Mouse (Mus musculus) urinary bladder, postnatal 10 days (tissue): ENCODE measurements around the gene Mcm2.

Experiments used
- DNase-seq: peaks from one replicate; pipeline ENCODE4 v3.0.0; 2022; ENCODE audit warnings: low spot score

Mcm2 gene

DNA sequence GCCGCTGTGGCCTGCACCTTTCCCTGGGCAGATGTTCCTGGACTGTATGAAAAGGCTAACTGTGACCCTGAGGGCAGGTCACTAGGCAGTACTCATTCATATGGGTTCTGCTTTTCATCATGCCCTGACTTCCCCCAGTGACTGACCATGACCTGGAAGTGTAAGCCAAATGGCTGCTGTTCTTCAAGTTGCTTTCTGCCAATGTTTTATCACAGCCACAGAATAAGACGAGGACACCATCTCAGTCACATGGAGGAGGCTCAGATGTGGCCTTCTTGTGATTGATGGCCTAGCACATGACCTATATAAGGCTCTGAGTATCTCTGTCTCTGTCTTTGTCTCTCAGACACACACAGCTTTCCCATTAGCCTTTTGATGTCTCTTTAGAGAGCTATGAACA is 51.0 kb downstream of the Mcm2 start:
- no peak for DNase-seq

DNA sequence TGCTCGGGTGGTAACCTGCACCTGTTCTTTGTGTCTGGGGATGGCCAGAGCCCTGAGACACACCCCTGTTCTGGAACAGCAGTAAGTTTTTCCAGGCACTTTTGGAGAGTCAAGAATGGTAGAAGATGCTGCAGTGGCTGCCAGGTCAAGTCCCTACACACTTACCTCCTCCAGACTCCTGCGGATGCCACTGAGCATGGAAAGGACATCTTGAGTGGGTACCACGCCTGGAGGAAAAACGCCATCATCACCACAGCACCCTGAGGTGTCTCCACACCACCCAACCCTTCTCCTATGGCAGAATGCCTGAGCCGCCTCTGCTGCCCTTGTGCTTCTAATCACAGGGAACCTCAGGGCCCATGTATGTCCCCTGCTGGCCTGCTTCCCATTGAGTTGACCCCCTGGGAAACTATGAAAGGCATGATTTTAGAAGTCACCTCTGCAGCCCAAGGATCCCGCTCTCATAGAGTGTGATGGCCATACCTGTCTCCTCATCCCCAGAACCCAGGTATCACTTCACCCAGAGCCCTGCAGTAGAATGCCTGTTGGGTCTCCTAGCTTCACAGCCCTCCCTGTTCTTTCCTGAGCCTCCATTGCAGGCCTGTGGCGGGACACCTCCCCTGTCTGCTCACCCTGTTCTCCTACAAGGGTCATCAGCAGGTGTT is 53.5 kb downstream of the Mcm2 start:
- DNase-seq, result no peak

DNA sequence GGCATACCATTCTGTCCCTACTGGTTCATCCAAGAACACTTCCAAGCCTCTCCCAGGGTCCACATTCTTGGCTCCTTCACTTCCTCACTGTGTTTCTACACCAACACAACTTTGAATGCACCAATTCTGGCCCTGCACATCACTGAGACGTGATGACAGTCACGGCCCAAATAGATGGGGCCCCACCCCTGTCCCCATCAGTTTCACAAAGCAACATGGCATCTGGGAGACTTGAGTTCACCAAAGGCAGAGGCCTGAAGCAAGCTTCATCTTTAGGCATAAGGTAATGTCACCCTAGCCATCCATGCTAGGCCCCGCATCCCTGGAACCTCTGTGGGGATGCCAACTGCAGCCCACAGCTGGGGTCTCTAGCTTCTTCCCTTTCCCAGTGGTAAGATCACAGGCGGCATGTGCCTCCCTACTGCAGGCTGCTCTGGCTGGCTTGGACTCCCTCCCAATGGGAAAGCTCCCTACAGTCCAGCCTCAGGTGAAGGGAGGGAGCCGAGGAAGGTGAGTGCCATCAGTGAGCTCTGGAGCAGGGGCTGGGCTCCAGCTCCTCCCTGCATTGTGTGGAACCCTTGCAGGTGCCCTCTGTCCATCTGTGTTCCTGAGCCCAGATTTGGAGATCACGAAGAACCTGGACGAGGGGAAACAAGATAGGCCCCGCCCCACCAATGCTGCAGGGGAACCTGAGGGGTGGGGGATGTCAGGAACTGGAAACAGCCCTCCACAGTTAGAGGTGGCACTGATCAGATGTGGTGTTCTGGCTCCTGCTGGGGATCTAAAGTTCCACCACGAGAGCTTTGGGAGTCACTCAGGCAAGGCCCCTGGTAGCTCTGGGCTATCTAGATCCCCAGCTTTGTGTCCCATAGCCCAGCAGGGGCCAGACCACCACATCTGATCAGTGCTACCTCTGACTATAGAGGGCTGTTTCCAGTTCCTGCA is 54.5 kb downstream of the Mcm2 start:
- DNase-seq, result no peak

DNA sequence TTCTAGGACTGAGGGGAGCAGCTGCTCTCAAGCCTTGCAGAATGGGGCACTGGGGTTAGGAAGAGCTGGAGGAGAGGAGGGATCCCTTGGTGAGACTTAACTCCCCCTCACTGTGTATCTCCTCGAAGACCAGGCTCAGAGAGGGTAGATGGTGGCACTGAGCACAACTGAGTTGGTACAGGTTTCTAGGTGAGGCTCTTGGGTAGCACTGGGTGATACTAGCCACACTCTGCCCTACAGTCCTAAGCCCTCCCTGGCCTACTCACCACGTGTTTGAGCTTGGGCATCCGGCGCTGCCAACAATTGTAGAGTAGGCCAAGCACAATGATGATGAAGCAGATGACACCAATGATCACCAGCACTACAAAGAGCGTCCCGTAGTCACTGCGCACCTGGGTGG is 55.3 kb downstream of the Mcm2 start:
- DNase-seq, result no peak

DNA sequence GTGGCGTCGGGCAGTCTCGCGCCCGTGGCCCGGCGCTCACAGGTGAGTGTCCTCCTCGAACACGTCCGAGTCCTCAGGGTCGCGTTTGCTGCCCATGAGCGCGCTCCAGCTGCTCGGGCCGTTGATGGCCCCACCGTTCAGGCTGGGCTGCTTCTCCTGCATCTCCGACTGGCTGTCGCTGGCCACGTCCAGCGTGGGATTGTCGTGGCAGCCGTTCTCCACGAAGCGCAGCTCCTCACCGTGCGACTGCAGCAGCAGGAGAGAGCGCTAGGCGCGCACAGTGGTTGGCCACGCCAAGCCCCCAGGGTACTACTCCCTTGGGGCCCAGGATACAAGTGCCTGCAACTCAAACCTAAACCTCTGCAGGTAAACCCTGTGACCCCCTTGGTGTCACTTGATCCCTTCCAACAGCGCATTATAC is 55.8 kb downstream of the Mcm2 start:
- DNase-seq, result no peak

DNA sequence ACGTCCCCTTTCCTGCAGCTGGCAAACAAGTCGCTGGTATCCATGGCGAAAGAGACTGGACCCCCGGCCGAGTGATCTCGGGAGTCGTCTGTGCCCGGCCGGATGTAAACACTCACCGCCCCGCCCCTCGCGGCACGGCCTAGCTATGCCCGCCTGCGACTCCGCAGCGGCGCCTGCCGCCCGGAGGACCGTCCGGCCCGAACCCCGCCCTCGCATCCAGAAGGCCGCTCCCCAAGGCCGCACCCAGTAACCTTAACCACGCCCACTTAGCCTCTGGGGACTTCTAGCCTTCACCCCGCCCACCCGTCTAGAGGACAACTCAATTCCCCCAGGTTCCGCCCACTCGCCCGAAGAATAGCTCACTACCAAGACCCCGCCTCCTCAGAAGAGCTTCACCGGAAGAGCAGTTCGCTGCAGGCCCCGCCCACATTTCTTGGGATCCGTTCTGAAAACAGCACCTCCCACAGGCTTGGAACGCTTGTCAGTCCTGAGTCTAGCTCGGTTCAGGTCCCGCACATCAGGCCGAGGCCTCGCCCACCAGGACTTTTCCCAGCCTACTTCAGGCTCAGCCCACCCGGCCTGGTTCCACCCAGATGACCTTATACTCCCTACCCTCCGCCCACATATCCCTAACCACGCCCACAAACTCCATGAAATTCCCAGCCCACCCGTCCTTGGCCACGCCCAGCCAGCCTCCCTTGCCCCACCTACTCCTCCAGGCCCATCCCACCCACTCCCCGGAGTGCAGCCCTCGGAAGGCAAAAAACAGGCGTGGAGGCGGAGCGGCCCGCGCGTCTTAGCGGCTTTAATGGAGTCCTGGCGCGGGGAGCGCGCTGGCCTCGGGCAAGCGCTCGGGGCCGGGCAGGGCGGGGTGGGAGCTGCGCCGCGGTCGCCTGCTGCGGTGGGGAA is 56.5 kb downstream of the Mcm2 start, which contains the start of gene Abtb1:
Gene Abtb1, minus strand, starts transcription at position 204 of the 909 bp plus-strand sequence.
- DNase-seq, result peak; percentile 98

DNA sequence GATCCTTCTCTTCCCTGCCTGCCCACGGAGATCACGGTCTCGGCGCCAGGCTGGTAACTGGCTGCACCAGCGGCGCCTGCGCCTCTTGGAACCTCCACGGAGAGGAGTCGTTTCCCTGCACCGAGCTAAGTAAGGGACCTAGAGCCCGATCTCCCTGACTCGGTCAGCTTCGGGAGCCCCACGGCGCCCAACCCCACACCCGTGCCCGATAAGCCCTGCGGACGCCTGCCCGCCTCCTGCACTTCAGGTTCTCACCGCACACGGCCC is 57.1 kb downstream of the Mcm2 start:
- no peak for DNase-seq

DNA sequence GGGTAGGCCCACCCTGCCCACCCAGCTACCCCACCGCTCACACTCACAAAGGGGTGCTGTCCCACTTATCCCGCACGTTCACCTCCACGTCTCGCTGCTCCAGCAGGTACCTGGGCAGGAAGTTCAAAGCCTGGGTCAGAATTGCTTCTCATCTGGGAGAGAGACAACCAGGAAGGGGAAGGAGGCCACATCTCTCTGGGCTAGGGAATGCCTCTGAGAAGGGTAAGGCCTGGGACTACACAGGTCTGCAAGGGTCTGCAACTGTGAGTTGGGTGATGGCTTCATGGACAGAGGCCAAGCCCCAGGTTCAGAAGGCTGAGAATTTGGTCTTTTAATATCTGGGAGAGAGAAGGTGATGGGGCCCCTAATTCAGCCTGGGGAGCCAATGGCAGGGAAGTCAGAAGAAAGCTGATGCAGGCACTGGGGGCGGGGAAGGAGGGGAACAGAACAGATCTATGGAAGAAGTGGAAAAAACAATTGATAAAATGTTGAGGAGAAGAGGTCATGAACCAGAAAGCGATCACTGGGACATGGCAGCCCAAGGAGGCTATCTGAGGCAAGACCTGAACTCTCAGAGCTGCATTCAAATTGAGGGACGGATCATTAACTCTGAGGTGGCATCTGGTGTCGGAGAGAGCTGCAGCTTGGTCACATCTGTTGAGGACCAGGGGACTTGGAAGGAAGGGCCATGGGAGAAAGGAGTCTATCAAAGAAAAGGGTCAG is 57.6 kb downstream of the Mcm2 start:
- no peak for DNase-seq

DNA sequence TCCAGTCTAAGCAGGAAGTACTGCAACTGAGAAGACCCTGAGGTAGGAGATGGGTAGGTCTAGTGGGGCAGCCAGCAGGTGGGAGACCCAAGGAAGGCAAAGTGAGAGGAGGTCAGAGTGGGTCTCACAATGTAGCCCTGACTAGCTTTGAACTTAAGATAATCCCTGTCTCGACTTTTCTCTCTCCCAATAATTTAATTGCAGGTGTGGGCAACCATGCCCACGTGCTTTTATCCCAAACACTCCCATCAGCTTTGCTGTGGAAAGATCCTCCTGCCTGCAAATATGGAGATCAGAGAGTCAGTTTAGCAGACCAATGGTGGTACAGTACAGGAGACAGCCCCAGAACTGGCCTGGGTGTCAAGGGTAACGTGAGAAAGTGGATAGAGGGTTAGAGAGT is 58.4 kb downstream of the Mcm2 start:
- no peak for DNase-seq

DNA sequence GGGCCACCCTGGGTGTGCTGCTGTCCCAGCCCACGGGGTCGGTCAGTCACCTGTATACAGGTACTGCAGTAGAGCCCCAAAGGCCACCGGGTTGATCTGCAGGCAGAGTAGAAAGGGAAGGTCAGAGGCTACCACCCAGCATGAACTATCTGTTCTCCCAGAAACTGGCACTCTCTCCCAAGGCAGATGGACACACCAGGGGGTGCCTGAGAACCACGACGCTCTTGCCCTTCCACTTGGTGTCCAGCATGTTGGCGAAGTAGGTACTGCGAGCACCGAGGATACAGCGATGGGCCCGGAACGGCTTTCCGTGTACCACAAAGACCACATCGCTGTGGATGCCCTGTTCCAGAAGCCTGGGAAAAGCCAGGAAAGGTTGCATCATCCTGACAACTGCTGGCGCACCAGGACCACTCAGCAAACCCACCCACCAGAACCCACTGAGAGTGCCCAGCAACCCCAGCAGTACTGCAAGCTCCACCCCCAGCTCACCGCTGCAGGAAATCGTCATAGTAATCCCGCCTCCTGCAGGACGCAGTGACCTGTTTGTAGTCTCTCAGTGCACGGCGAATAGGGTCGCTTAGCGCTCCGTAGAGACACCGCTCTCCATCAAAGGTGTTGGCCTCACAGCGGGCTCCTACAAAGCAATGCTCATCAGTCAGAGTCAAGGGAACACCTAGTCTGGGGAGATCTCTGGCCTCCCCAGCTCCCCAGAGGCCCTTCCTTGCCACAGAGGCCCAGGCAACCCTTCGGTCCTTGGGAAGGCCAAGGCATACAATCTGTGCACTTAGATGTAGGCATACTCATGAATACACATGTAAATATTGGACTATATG is 59.2 kb downstream of the Mcm2 start:
- DNase-seq, result no peak

DNA sequence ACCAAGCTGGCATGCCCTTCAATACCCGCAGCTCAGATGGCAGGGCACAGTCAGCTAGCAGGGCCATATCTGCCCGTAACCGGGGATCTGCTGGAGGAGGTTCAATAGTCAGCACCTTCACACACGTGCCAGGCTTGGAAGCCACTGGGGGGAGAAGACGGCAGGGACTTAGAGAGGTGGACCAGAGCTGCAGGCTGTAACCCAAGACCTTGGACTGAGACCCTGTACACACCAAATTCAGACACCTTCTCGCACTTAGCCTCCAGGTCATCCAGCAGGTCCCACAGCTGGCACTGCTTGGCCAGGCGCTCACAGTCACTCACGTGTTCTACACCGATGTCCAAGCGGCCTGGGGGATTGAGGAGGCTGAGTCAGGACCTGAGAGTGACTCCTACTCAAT is 60.0 kb downstream of the Mcm2 start:
- no peak for DNase-seq

DNA sequence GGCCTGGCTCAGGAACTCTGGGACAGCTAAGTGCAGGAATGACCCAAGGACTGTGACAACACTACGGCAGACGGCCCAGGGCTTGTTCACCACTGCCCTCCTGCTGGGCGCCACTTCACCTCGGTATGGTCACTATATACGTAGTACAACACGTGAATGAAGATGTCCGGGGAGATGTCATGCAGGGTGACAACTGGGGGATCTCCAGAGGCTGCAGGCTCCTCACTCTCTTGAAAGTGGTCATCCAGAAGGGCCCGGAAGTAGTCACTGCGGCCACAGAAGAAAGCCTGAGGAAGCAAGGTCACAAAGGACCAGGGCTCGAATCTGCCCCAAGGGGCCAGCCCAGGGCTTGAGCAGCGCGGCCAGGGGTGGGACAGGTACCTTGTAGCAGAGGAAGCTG is 60.6 kb downstream of the Mcm2 start:
- DNase-seq, result no peak

DNA sequence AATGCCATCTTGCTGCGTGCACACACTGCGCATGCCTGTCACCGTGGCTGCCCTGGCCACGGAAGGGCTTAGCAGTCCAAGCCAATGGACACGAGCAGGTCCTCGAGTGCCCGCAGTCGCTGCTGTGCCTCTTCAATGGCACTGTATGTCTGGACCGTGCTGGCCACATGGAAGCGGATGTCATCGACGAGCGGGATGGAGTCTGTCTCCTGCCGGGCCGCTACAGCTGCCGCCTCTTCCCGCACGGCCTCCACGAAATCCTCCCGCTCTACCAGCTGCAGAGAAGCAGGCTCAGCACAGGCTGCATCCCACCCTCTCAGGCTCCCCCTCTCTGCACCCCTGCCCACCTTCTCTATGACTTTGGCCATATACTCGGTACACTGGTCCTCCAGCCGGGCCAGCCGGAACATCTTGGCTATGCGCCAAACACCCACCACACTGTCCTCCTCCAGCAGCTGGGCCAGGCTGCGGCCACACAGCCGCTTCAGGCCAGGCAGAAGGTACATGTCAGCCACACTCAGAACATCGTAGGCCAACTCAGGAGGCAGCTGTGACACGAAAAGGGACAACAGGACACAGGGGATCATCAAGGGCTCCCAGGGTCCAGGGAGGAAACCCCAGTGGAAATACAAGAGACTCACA is 62.3 kb downstream of the Mcm2 start:
- DNase-seq, result no peak

DNA sequence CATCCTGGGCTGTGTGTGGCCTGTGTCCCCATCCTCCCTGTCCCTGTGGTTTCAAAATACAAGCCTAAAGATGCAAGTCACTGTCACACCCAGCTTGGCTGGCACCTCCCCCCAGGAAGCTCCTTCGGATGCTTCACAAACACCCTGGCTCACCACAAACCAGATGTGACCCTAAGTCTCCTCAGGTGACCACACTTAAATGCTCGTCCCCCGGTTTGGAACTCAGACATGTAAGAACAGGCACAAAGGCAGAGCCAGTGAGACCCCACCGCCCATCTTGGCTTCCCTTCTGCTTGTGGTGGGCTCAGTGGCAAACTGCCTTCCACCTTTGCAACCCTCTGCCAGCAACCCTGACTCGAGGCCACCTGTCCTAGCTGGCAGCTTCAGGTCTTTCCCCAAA is 63.5 kb downstream of the Mcm2 start:
- DNase-seq, result no peak
